In the genomic region with DNA sequence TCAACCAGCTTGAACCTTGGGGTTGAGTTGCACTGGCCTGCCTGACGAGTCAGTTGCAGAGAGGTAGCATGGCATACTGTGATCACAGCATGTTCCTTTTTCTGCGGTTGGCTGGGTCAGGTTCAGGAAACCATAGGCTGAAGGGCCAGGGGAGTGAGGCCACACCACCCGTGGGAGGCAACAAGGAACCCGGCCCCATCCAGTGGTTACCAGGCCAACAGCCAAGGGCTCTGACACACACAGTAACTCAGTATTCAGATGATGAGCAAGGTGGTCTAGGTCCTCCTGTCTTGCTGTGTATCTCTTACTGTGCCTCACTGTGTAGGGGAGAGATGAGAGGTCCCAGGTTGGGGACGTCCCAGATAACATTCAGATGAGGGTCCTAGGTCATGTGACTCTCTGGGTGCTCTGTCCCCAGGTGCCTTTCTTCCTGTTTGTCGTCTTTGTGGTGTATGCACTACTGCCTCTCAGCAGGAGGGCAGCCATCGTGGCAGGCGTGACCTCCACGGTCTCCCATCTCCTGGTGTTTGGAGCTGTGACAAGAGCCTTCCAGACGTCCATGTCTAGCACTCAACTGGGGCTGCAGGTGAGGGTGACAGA, we compare ENCODE assay signal across 16 mouse cellular contexts. TPM values are rescaled to one million over a fixed set of nuclear protein-coding genes. Genes with fewer than 3 reads are reported as not detected.
DNase-seq lines count a peak whose midpoint lies in the region; ATAC-seq and TF ChIP-seq lines count a peak whose summit lies in the region.
"Had no signal": no experiment of that assay in that cellular context is flagged by ENCODE, and none has a peak within 500 bp of the region (broad histone marks: within the 10 kb centered on the region; RNA-seq: fewer than 3 reads in every experiment).

No protein-coding gene starts in this region.

- H3K4me3 ChIP-seq in liver, embryonic 14.5 days (ENCODE audit: insufficient read depth in 1 of 2, low read depth in 2 of 2, low read length in 2 of 2), result no peak overlapping the region
- H3K4me3 ChIP-seq: embryonic facial prominence, embryonic 12.5 days; hindbrain, embryonic 15.5 days; limb, embryonic 10.5 days had no signal

- H3K9me3 ChIP-seq in liver, embryonic 14.5 days (ENCODE audit: control insufficient read depth, low read length), result no peaks in the 10 kb centered on the region
- H3K9me3 ChIP-seq: embryonic facial prominence, embryonic 12.5 days; hindbrain, embryonic 15.5 days; limb, embryonic 10.5 days had no signal

- POLR2A ChIA-PET in Patski (lab: Charles Lee), result no interaction called here

- CTCF ChIA-PET in Patski (lab: Charles Lee), result no interaction called here

- H3K4me2 ChIP-seq in liver, embryonic 14.5 days (ENCODE audit: low read depth), result no peak overlapping the region
- H3K4me2 ChIP-seq: embryonic facial prominence, embryonic 12.5 days; hindbrain, embryonic 15.5 days had no signal

- 0 out of 4 replicates have a peak, but pooled peaks cover 0 to 2% of the 10 kb centered on the region in 2 experiments for H3K4me1 ChIP-seq in liver, embryonic 14.5 days (replicated peaks; ENCODE audit: control insufficient read depth in 2 of 2, insufficient read depth in 2 of 2, low read length in 1 of 2)
- H3K4me1 ChIP-seq: embryonic facial prominence, embryonic 12.5 days; hindbrain, embryonic 15.5 days had no signal

- in situ Hi-C loops in Patski (cut with MboI; ENCODE audit: low pct_unique_long_range_greater_than_20kb), result no loop called here

- no peak for TF ChIP-seq EP300 in liver, embryonic 14.5 days (IDR thresholded peaks at IDR 0.05; ENCODE audit: low read depth)

- no peaks in the 10 kb centered on the region for H3K27me3 ChIP-seq in liver, embryonic 14.5 days (ENCODE audit: control insufficient read depth, insufficient read depth, low read length)
- H3K27me3 ChIP-seq in Patski, result peaks cover 2% of the 10 kb centered on the region
- H3K27me3 ChIP-seq: embryonic facial prominence, embryonic 12.5 days; hindbrain, embryonic 15.5 days had no signal

- H3K9ac ChIP-seq in liver, embryonic 14.5 days (replicated peaks), result no peak overlapping the region
- H3K9ac ChIP-seq: embryonic facial prominence, embryonic 12.5 days; hindbrain, embryonic 15.5 days had no signal

- no peak for DNase-seq in liver, embryonic 14.5 days (ENCODE audit: low read depth in 3 of 3, low spot score in 3 of 3)
- DNase-seq in liver (no peak), Patski (ENCODE audit: low read depth, low spot score) (no peak)
- peak; percentile 72 to 74 for DNase-seq in B cell, adult 2 months
- peak; percentile 32 to 67 for DNase-seq in natural killer cell, adult 2 months (ENCODE audit: low spot score in 2 of 2)
- DNase-seq in layer of hippocampus, adult 8-10 months (ENCODE audit: low spot score in 2 of 2), result no peak
- DNase-seq in layer of hippocampus, adult 18-20 months (ENCODE audit: low spot score in 2 of 2), result no peak
- DNase-seq: cerebellum, adult 11 months; heart, adult 18-20 months; kidney, adult 18-20 months; kidney, postnatal 25 days; lung, adult 18-20 months; thymus, adult 18-20 months had no signal

- TF ChIP-seq CTCF in liver, embryonic 14.5 days (IDR thresholded peaks at IDR 0.05; ENCODE audit: low read depth), result 0 out of 2 replicates have a peak, but pooled peaks have one; percentile 3
- TF ChIP-seq CTCF in Patski (IDR thresholded peaks at IDR 0.05), result no peak

- peaks cover 63% of the 10 kb centered on the region for H3K36me3 ChIP-seq in liver, embryonic 14.5 days (replicated peaks; ENCODE audit: control insufficient read depth, insufficient read depth, low read depth)
- H3K36me3 ChIP-seq: embryonic facial prominence, embryonic 12.5 days; hindbrain, embryonic 15.5 days; limb, embryonic 10.5 days had no signal

- no peak overlapping the region for H3K27ac ChIP-seq in liver, embryonic 14.5 days
- H3K27ac ChIP-seq: embryonic facial prominence, embryonic 12.5 days; hindbrain, embryonic 15.5 days had no signal

- 55% methylated on average over 10 of the region's 10 CpGs for WGBS in liver, embryonic 14.5 days (ENCODE audit: insufficient replicate concordance)

- ATAC-seq in liver, embryonic 14.5 days (ENCODE audit: insufficient read depth), result no peak
- peak; percentile 27 for ATAC-seq in Patski

RNA-seq across cellular contexts. Expression of a gene that starts 37.2 kb away (rescaled TPM):
- 21.3 and 24.7 TPM in 2 replicates for polyA plus RNA-seq in liver, embryonic 14.5 days (2012; rRNA removed)
- 20.0 and 24.7 TPM in 2 replicates for polyA plus RNA-seq in liver, embryonic 14.5 days (2014; fragmentation: Nextera tagmentation; extraction: Ambion mirVana)
- 0.60 TPM for polyA plus RNA-seq in Patski (2021)
- total RNA-seq in layer of hippocampus, adult 8-10 months (2022), result 1 to 10 TPM; 2.7 to 7.4 (median 4.5) TPM
- 1 to 10 TPM; 2.2 to 3.3 TPM for total RNA-seq in layer of hippocampus, adult 18-20 months (2021)

RNA-seq across cellular contexts. Expression of a gene that starts 52.6 kb away (rescaled TPM):
- polyA plus RNA-seq in liver, embryonic 14.5 days (2012; rRNA removed), result 16.3 and 27.5 TPM in 2 replicates
- 35.5 and 37.1 TPM in 2 replicates for polyA plus RNA-seq in liver, embryonic 14.5 days (2014; fragmentation: Nextera tagmentation; extraction: Ambion mirVana)
- polyA plus RNA-seq in Patski (2021), result 84.6 TPM
- 10 to 100 TPM; 36.2 to 51.8 (median 49.3) TPM for total RNA-seq in layer of hippocampus, adult 8-10 months (2022)
- total RNA-seq in layer of hippocampus, adult 18-20 months (2021), result 10 to 100 TPM; 48.4 to 49.9 TPM

Comparison
In these comparisons a context has a peak if more than half of its experiments do, and no peak if none do; other contexts are left out.
1. DNase-seq: peak in B cell, adult 2 months (2 of 2) and natural killer cell, adult 2 months (2 of 2); none in liver, embryonic 14.5 days (0 of 3), liver (single experiment), Patski (single experiment), layer of hippocampus, adult 8-10 months (0 of 2) and layer of hippocampus, adult 18-20 months (0 of 2).